ENCODE assay signal across 14 mouse cellular contexts in the genomic region with DNA sequence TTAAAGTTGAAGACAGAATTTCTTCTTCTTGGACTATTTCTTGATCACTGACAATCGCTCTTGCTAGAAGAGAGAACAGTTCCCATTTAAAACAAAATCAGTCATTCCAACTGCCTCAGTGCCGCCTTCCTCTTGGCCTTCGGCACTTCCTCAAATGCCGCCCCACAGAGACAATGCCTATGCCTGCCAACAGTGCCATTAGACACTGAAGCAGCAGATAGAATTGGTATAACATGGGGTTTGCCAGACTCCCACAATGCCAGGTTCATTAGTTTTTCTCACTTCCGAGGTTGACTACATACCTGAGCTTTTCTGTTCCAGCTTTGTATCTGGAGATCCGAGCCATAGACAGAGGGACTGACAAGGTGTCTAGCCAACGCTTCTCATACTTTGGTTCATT.
"Had no signal": no experiment of that assay in that cellular context is flagged by ENCODE, and none has a peak within 500 bp of the region (broad histone marks: within the 10 kb centered on the region; RNA-seq: fewer than 3 reads in every experiment).

No protein-coding gene starts in this region.

- H3K9me3 ChIP-seq: limb, embryonic 15.5 days; liver, embryonic 13.5 days; lung, embryonic 15.5 days; neural tube, embryonic 15.5 days had no signal

- H3K4me3 ChIP-seq: left cerebral cortex, adult 2 months; limb, embryonic 15.5 days; liver, embryonic 13.5 days; lung, embryonic 15.5 days; myocyte; neural tube, embryonic 15.5 days had no signal

- H3K4me1 ChIP-seq: limb, embryonic 15.5 days; liver, embryonic 13.5 days; neural tube, embryonic 15.5 days had no signal

- ATAC-seq: liver, postnatal 0 days had no signal

- H3K27ac ChIP-seq: left cerebral cortex, adult 2 months; limb, embryonic 15.5 days; liver, embryonic 13.5 days; macrophage; neural tube, embryonic 15.5 days had no signal

- DNase-seq: kidney, postnatal 25 days; liver, embryonic 13.5 days; liver, postnatal 0 days; lung, postnatal 14 days; midbrain, embryonic 14.5 days; right cerebral cortex, adult 18-20 months; right cerebral cortex, postnatal 25 days; thymus, postnatal 36 days had no signal

- H3K36me3 ChIP-seq: limb, embryonic 15.5 days; liver, embryonic 13.5 days; lung, embryonic 15.5 days; neural tube, embryonic 15.5 days had no signal

- H3K27me3 ChIP-seq: liver, embryonic 13.5 days; lung, embryonic 15.5 days; neural tube, embryonic 15.5 days had no signal
